Mouse (Mus musculus) forebrain, embryonic 15.5 days (tissue): Measurements from ENCODE around the gene Ndufs7. TPM values are rescaled to one million over a fixed set of nuclear protein-coding genes. Genes with fewer than 3 reads are reported as not detected.

Source experiments
- ATAC-seq: fragments of 200-750 bp; cut with Nextera tagmentation; replicated peaks from 2 replicates; pipeline ENCODE4 v1.8.0; 2017; ENCODE audit warnings: mild to moderate bottlenecking, moderate TSS enrichment, moderate library complexity
- H3K27ac ChIP-seq: fragments of 300-500 bp; sonication (generic); replicated peaks from 2 replicates; pipeline ENCODE4 v1.5.1; 2015; ENCODE audit warnings: mild to moderate bottlenecking, inconsistent platforms
- H3K27me3 ChIP-seq: fragments of 300-500 bp; sonication (generic); 2 replicates; pipeline ENCODE4 v1.6.1; 2015; ENCODE audit warnings: inconsistent platforms
- H3K36me3 ChIP-seq: fragments of 300-500 bp; sonication (generic); 2 replicates; pipeline ENCODE4 v1.6.1; 2015; ENCODE audit warnings: mild to moderate bottlenecking, inconsistent platforms
- H3K4me1 ChIP-seq: fragments of 300-500 bp; sonication (generic); 2 replicates; pipeline ENCODE4 v1.6.1; 2015; ENCODE audit warnings: inconsistent platforms
- H3K4me2 ChIP-seq: fragments of 300-500 bp; sonication (generic); replicated peaks from 2 replicates; pipeline ENCODE4 v1.6.1; 2015; ENCODE audit warnings: mild to moderate bottlenecking, inconsistent platforms
- H3K4me3 ChIP-seq: fragments of 300-500 bp; sonication (generic); 2 replicates; pipeline ENCODE4 v1.5.1; 2015; ENCODE audit warnings: mild to moderate bottlenecking, inconsistent platforms
- H3K9ac ChIP-seq: fragments of 300-500 bp; sonication (generic); replicated peaks from 2 replicates; pipeline ENCODE4 v1.6.1; 2015; ENCODE audit warnings: mild to moderate bottlenecking, inconsistent platforms
- H3K9me3 ChIP-seq: fragments of 300-500 bp; sonication (generic); 2 replicates; pipeline ENCODE4 v1.6.1; 2016; ENCODE audit warnings: inconsistent platforms
- WGBS: fragments of 180-500 bp; shearing (Covaris S2); methylation state at CpG from one replicate; pipeline ENCODE4 v1.1.7; 2015; ENCODE audit warnings: mixed read lengths; 5-methylcytosine and 5-hydroxymethylcytosine counted together
- polyA plus RNA-seq: library from polyadenylated mRNA; unstranded; fragments of >200 nt; fragmentation: Nextera tagmentation; extraction: Ambion mirVana; gene quantifications from 2 replicates; pipeline ENCODE4 v1.2.1, GENCODE M21; 2015

Gene Ndufs7
- polyA plus RNA-seq, 1 experiment from 2014 or later = 260 TPM

- ATAC-seq = no peak
- Histone ChIP-seq H3K4me1 (peaks cover 26% of the 10 kb centered on the region), H3K9me3 (no peaks in the 10 kb centered on the region), H3K4me3 (no peak overlapping the region), H3K9ac (no peak overlapping the region), H3K4me2 (no peak overlapping the region), H3K27me3 (no peaks in the 10 kb centered on the region), H3K36me3 (peaks cover 40% of the 10 kb centered on the region), H3K27ac (no peak overlapping the region)
- WGBS = 84% methylated on average over 2 of the region's 2 CpGs
These were observed 9.0 kb downstream of the Ndufs7 start for GRCm38 (mm10) chr10:80257936-80258335.

- H3K27me3 ChIP-seq = no peaks in the 10 kb centered on the region
- H3K4me1 ChIP-seq = peaks cover 26% of the 10 kb centered on the region
- H3K36me3 ChIP-seq = peaks cover 36% of the 10 kb centered on the region
- no peak overlapping the region for H3K9ac ChIP-seq
- no peak overlapping the region for H3K4me2 ChIP-seq
- H3K4me3 ChIP-seq = no peak overlapping the region
- no peaks in the 10 kb centered on the region for H3K9me3 ChIP-seq
- no peak for ATAC-seq
- WGBS = 91% methylated on average over 14 of the region's 14 CpGs
- no peak overlapping the region for H3K27ac ChIP-seq
These were observed 10.0 kb downstream of the Ndufs7 start for GRCm38 (mm10) chr10:80258752-80259462.

- Histone ChIP-seq H3K27ac (no peak overlapping the region), H3K9ac (no peak overlapping the region), H3K36me3 (peaks cover 31% of the 10 kb centered on the region), H3K4me3 (peak overlapping the region; percentile 53; the same call in 1 of the 2 replicates), H3K27me3 (no peaks in the 10 kb centered on the region), H3K4me1 (peaks cover 31% of the 10 kb centered on the region), H3K4me2 (peak overlapping the region; percentile 83), H3K9me3 (no peaks in the 10 kb centered on the region)
- ATAC-seq = no peak
- 75% methylated on average over 6 of the region's 6 CpGs for WGBS
These were observed 10.5 kb downstream of the Ndufs7 start for GRCm38 (mm10) chr10:80259463-80259805.

DNA sequence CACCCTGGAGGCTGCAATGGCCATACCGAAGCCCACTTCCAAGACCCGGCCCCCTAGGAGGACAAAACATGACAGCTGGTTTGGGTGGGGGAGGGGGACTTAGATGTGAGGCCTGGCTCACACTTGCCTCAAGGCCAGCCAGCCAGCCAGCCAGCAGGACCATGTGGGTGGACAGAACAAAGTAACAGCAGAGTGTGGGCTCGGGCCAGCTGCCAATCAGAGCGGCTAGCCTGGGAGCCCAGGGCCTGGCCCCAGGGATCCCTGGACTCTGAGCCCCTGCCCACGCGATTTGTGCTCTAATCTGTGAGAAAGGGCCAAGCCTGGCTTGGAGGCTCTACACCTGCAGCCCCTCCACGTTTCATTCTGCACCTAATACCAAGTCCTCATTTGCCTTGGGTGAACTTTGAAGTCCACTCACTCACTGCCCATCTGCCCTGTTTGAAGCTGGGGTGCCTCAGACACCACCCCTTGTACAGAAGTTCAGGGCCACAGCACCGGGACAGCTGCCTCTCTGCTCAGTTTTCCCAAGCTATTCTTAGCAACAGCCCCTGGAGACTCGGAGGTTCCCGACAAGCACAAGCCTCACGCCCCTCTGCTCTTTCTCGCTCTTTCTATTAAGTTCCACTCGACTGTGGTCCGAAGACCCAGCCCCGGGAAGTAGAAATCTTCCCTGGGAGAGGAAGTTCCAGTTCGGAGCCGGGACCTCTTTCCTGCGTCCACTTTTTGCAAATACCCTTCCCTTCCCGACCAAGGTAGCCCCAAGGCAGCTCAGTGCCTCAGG, 11.1 kb downstream of the Ndufs7 start:
- Histone ChIP-seq H3K4me1 (peaks cover 31% of the 10 kb centered on the region), H3K4me2 (peak overlapping the region; percentile 83), H3K27ac (peak overlapping the region; percentile 89), H3K9me3 (no peaks in the 10 kb centered on the region), H3K4me3 (peak overlapping the region; percentile 53), H3K27me3 (no peaks in the 10 kb centered on the region), H3K36me3 (peaks cover 25% of the 10 kb centered on the region), H3K9ac (peak overlapping the region; percentile 60)
- 5% methylated on average over 19 of the region's 19 CpGs for WGBS
- no peak for ATAC-seq

DNA sequence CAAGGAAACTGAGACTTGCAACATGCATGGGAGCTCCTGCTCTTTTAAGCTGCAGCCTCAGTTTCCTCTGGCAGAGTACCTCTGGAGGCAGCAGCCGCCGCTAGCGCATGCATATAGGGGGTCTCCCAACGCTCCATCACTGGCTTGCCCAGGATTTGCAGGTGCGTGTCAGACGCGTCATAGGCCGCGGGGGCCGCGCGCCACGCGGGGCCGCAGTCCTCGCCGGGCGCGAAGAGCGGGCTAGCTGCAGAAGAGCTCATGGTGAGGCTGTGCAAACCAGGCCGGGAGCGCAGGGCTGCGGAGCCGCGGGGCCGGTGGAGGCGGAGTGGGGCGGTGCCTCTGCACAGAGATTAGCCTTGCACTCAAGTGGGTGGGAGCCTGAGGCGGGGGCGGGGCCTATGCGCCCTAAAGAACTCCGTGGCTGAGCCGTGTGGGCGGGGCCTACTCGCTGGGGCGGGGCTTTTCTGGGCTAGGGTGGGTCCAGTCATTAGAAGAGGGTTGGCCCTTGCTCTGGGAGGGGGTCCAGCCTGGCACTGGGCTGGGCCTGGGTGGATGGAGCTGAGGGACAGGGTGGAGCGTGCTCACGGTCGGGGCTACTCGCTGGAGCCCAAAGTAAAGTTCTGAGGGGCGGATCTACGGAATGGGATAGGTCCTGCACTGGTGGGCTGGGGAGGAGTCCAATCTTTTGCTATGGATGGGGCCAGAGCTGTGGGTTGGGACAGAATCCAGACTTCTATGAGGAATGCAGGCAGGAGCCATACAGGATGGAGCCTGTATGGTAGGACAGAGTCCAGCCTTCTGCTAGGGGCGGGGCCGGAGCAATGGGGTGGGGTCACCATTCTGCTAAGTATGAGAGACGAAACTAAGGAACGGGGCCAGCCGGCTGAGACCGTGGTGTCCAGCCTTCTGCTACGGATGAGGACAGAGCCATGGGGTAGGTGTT, 12.0 kb downstream of the Ndufs7 start, which contains the start of the genes Gamt and Dazap1:
TSS of gene Gamt (minus strand) at position 371 of the 943 bp plus-strand sequence.
TSS of gene Dazap1 (plus strand) at position 845 of the 943 bp plus-strand sequence.
- peak; percentile 79 for ATAC-seq
- Histone ChIP-seq H3K36me3 (peaks cover 17% of the 10 kb centered on the region; the same call in 1 of the 2 replicates), H3K4me1 (peaks cover 36% of the 10 kb centered on the region), H3K27ac (peak within 1 kb of the TSS; percentile 89), H3K4me3 (peak within 1 kb of the TSS; percentile 53), H3K4me2 (peak within 1 kb of the TSS; percentile 83), H3K9ac (peak within 1 kb of the TSS; percentile 60), H3K9me3 (no peaks in the 10 kb centered on the region), H3K27me3 (no peaks in the 10 kb centered on the region)
- under 1% methylated on average over 49 of the region's 49 CpGs for WGBS

- ATAC-seq = peak; percentile 31
- Histone ChIP-seq H3K4me2 (peak overlapping the region; percentile 83), H3K4me1 (peaks cover 43% of the 10 kb centered on the region)
These were observed 12.7 kb downstream of the Ndufs7 start for GRCm38 (mm10) chr10:80261585-80261968.

DNA sequence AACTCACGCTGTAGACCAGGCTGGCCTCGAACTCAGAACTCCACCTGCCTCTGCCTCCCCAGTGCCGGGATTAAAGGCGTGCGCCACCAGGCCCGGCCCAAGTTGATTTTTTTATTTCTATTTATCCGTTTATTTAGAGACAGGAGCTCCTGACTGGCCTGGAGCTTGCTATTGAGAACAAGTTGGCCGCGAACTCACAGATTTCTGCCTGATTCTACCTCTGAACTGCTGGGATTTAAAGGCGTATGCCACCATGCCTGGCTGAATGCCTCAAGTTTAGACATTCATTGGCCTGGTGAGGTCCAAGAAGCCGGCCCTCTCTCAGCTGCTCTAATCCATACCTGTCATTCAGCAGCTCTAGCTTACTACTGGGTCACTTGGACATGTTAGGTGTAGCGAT, 13.2 kb downstream of the Ndufs7 start:
- H3K36me3 ChIP-seq = peaks cover 6% of the 10 kb centered on the region; the same call in 1 of the 2 replicates
- ATAC-seq = no peak
- peak overlapping the region; percentile 83 for H3K4me2 ChIP-seq
- 74% methylated on average over 12 of the region's 12 CpGs for WGBS
- H3K9me3 ChIP-seq = no peaks in the 10 kb centered on the region
- no peaks in the 10 kb centered on the region for H3K27me3 ChIP-seq
- H3K4me3 ChIP-seq = no peak overlapping the region
- H3K4me1 ChIP-seq = peaks cover 49% of the 10 kb centered on the region
- H3K27ac ChIP-seq = peak overlapping the region; percentile 89; the same call in 1 of the 2 replicates
- no peak overlapping the region for H3K9ac ChIP-seq

More at GRCm38 (mm10) chr10:80261585-80261968, 12.7 kb downstream of the Ndufs7 start:
- H3K27ac ChIP-seq = peak overlapping the region; percentile 89
- WGBS = under 1% methylated on average over 14 of the region's 14 CpGs
- peak overlapping the region; percentile 60 for H3K9ac ChIP-seq
- H3K27me3 ChIP-seq = no peaks in the 10 kb centered on the region
- no peaks in the 10 kb centered on the region for H3K9me3 ChIP-seq
- H3K36me3 ChIP-seq = peaks cover 11% of the 10 kb centered on the region; the same call in 1 of the 2 replicates
- peak overlapping the region; percentile 53 for H3K4me3 ChIP-seq

- peaks cover 56% of the 10 kb centered on the region for H3K4me1 ChIP-seq
- no peak for ATAC-seq
These were observed 13.9 kb downstream of the Ndufs7 start for GRCm38 (mm10) chr10:80262776-80263365.

GRCm38 (mm10) chr10:80264341-80265148, 15.6 kb downstream of the Ndufs7 start:
- ATAC-seq = peak; percentile 74
- H3K4me1 ChIP-seq = peaks cover 64% of the 10 kb centered on the region
- H3K9ac ChIP-seq = peak overlapping the region; percentile 97
- 1% methylated on average over 78 of the region's 81 CpGs for WGBS
- no peaks in the 10 kb centered on the region for H3K9me3 ChIP-seq
- peak overlapping the region; percentile 78 for H3K4me2 ChIP-seq
- peak overlapping the region; percentile 76 for H3K27ac ChIP-seq
- H3K27me3 ChIP-seq = no peaks in the 10 kb centered on the region
- H3K36me3 ChIP-seq = 0 out of 2 replicates have a peak, but pooled peaks cover 2% of the 10 kb centered on the region
- H3K4me3 ChIP-seq = peak overlapping the region; percentile 84

More at GRCm38 (mm10) chr10:80262776-80263365, 13.9 kb downstream of the Ndufs7 start:
- H3K36me3 ChIP-seq = peaks cover 6% of the 10 kb centered on the region; the same call in 1 of the 2 replicates
- H3K4me2 ChIP-seq = no peak overlapping the region
- H3K9ac ChIP-seq = no peak overlapping the region
- no peaks in the 10 kb centered on the region for H3K27me3 ChIP-seq
- H3K4me3 ChIP-seq = no peak overlapping the region
- WGBS = 94% methylated on average over 10 of the region's 10 CpGs
- H3K9me3 ChIP-seq = no peaks in the 10 kb centered on the region
- H3K27ac ChIP-seq = no peak overlapping the region

DNA sequence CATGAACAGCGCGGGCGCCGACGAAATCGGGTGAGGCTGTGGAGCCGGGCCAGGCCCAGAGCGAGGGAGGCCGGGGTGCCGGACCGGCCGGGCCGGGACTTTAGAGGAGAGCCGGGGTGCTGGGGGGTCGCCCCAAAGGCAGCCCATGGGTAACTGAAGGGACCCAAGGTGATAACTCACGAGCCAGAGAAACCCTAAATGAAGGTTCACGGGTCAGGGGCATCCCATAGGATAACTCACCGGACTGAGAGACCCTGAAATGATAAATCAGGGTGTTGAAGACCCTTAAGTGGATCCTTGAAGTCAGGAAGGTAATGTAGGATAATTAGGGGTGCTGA, 16.2 kb downstream of the Ndufs7 start:
- H3K9me3 ChIP-seq = no peaks in the 10 kb centered on the region
- H3K4me1 ChIP-seq = peaks cover 62% of the 10 kb centered on the region
- no peaks in the 10 kb centered on the region for H3K27me3 ChIP-seq
- no peak for ATAC-seq
- H3K4me2 ChIP-seq = peak overlapping the region; percentile 61
- H3K9ac ChIP-seq = peak overlapping the region; percentile 97
- H3K4me3 ChIP-seq = peak overlapping the region; percentile 84
- peak overlapping the region; percentile 66 for H3K27ac ChIP-seq
- 0% methylated on average over 12 of the region's 18 CpGs for WGBS
- 0 out of 2 replicates have a peak, but pooled peaks cover 2% of the 10 kb centered on the region for H3K36me3 ChIP-seq
